Mouse (Mus musculus): Measurements from ENCODE around the gene Tenm4. TPM values are rescaled to one million over a fixed set of nuclear protein-coding genes. Genes with fewer than 3 reads are reported as not detected.

Gene Tenm4
- polyA plus RNA-seq, 1 experiment, result 31.4 TPM

GRCm38 (mm10) chr7:96788135-96788534 lies 617.1 kb downstream of the Tenm4 start:
- no peak for DNase-seq (ENCODE audit: extremely low spot score in 1 of 2, low spot score in 1 of 2)

GRCm38 (mm10) chr7:96790326-96790725 lies 619.3 kb downstream of the Tenm4 start:
- DNase-seq (ENCODE audit: extremely low spot score in 1 of 2, low spot score in 1 of 2), result peak in 1 of 2 experiments; percentile 50

GRCm38 (mm10) chr7:96792456-96793229 lies 621.6 kb downstream of the Tenm4 start:
- DNase-seq (ENCODE audit: extremely low spot score in 1 of 2, low spot score in 1 of 2), result no peak

- DNase-seq (ENCODE audit: extremely low spot score in 1 of 2, low spot score in 1 of 2), result peak; percentile 84 to 90
Observed at GRCm38 (mm10) chr7:96796033-96796741, 625.1 kb downstream of the Tenm4 start.

DNA sequence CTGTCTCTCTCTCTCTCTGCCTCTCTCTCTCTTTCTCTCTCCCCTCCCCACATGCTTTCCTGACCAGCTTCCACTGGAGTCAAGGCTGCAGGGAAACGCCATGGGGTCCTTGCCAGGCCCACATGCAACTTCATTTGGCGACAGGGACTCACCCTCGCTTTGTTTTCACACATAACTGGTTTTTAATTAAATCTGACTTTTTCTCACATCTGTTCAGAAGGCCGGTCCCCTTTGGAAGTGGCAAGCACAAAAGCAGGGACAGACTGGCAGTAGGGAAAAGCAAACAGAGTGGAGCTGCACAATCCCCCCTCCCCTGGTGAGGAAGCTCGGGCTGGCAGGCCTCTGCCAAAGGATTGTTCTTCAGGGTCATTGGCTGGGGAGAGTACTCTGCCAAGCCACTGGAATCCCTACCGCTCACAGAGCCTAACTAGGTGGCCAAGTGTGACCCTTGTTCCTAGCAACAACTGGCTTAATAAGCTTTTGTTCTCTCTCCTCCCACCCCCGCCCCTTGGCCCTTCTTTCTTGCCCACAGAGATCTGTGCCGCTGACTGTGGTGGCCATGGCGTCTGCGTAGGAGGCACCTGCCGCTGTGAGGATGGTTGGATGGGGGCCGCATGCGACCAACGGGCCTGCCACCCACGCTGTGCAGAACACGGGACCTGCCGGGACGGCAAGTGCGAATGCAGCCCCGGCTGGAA lies 625.9 kb downstream of the Tenm4 start:
- peak; percentile 35 to 59 for DNase-seq (ENCODE audit: extremely low spot score in 1 of 2, low spot score in 1 of 2)

DNA sequence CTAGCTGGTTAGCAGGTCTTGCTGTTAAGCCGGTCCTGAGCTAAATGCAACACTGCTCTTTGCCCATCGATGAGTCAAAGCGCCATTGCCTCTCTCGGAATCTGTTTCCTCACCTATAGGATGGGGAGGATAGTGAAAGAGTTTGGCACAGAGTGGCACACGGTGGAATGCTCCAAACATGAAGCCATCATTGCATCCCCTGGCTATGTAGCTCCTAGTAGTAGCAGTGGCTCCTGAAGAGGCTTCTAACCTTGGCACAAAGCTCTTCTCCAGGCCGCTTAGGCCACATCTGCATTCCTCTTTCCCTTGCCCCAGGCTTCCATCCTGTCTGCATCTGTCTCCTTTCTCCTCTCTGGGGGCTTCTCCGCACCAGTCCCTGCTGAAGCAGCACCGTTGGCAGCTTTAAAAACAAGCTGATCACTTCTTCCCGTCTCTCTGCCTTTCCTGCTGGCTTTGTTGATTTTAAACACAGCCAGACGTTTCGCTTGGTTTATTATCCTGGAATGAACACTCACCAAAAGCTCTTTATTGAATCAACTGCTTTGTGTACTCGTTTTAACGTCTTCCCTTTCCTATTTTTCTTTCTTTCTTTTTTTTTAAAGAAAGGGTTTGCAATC lies 626.8 kb downstream of the Tenm4 start:
- no peak for DNase-seq (ENCODE audit: extremely low spot score in 1 of 2, low spot score in 1 of 2)

DNA sequence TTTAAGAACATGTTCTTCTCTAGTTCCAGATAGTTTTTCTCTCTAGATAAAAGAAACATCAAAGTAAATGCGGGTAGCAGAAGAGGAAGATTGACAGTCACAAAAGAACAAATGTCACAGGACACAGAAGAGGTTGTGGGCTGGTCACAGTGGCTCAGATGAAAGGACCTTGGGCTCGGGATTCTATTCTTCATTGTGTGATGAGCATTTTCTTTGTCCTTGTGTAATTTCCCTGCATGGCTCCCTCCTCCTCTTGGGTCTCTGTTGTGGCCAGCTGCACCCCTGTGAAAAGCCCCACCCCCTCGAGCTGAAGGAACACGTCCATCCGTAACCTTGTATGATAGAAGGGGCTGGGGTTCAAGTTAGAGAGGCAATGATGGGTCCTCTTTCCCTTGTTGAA lies 628.8 kb downstream of the Tenm4 start:
- DNase-seq (ENCODE audit: extremely low spot score in 1 of 2, low spot score in 1 of 2), result no peak

- no peak for DNase-seq (ENCODE audit: extremely low spot score in 1 of 2, low spot score in 1 of 2)
Observed at GRCm38 (mm10) chr7:96801368-96801767, 630.3 kb downstream of the Tenm4 start.

DNA sequence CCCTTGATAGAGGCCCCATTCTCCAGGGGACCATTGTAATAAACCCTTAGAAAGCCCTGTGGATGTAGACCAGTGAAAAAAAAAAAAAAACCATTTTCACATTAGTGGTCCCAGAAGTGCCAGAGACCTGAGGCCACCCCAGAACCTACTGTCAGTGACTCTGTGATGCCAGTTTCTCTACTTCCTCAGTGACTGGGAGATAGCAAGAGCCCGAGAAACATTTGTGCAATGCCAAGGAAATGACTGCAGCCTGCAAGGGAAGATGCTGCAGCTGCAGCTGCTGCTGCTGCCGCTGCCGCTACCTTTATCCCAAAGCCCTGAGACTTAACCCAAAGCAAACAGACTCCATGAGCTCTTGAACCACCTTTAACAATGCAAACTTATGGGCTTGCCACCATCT lies 631.2 kb downstream of the Tenm4 start:
- no peak for DNase-seq (ENCODE audit: extremely low spot score in 1 of 2, low spot score in 1 of 2)

DNA sequence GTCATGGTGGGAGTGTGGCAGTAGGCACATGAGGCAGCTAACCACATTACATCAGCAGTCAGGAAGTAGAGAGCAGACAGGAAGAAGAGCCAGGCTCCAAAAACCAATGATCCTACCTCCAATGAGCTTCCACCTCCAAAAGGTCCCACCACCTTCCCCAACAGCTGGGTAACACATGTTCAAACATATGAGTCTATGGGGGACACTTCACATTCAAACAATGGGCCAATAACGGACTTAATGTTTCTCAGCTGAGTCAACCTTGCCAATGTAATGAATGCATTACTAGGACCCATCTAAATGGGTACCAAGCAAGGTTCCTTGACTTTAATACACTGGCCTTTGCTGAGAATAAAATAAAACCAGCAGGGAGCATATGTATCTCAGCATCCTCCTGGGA lies 635.5 kb downstream of the Tenm4 start:
- no peak for DNase-seq (ENCODE audit: extremely low spot score in 1 of 2, low spot score in 1 of 2)

- DNase-seq (ENCODE audit: extremely low spot score in 1 of 2, low spot score in 1 of 2), result no peak
Observed at GRCm38 (mm10) chr7:96807281-96808058, 636.4 kb downstream of the Tenm4 start.

- DNase-seq (ENCODE audit: extremely low spot score in 1 of 2, low spot score in 1 of 2), result no peak
Observed at GRCm38 (mm10) chr7:96808059-96808646, 637.1 kb downstream of the Tenm4 start.

- no peak for DNase-seq (ENCODE audit: extremely low spot score in 1 of 2, low spot score in 1 of 2)
Observed at GRCm38 (mm10) chr7:96811691-96812090, 640.6 kb downstream of the Tenm4 start.

DNA sequence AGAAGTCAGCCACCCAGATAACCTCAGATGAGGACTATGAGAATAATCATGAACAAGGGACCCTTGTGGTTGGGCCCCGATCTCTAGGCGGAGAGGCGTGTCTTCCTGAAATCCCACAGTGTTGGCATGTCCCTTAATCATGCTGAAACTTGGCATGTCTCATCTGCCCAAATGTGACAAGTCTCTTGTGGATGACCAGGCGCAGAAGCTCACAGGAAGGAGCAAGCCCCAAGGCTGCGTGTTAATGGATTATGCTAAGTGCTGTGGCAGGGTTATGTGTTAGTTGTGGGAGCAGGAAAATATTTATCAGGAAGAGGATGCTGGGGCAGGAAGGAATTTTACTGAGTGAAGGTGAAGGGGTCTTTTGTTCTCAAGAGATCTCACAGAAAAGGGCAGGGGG lies 642.0 kb downstream of the Tenm4 start:
- DNase-seq (ENCODE audit: extremely low spot score in 1 of 2, low spot score in 1 of 2), result no peak

DNA sequence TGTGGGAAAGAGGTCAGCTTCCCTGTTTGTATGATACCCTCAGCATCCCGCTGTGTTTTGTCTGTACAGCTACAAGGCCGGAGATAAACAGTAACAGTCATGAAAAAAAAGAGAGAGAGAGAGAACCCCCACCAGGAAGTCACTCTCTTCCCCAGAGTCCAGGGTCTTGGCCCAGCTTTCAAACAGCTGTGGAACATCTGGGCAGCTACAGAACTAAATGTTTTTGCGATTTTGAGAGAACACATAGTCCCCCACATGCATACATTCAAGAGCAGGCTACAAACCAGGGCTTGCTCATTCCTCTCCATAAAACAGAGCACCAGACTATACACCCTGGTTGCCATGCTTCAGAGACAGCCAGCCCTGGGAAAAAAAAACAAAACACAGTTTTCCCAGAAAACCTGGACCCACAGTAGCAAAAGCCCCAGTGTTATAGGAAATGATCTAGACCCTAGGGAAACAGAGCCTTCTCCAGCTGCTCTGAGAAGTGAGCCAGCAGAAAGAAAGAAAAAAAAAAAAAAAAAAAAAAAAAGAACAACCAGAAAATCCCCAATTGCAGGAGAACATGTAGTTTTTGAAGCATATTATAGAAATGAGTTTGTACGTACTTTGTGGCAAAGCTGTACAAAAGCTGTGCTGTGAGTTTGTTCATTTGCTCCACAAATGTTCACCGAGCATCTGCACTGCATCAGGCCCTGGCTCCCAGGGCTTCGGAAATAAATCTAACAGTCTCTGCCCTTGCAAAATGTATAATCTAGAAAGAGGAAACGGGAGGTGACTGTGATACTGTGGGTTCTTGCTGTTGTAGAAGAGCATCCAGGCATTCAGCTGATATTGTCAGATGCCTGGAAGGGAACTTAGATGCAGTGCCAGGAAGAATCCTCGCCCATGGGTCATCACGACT lies 642.7 kb downstream of the Tenm4 start:
- DNase-seq (ENCODE audit: extremely low spot score in 1 of 2, low spot score in 1 of 2), result no peak

DNA sequence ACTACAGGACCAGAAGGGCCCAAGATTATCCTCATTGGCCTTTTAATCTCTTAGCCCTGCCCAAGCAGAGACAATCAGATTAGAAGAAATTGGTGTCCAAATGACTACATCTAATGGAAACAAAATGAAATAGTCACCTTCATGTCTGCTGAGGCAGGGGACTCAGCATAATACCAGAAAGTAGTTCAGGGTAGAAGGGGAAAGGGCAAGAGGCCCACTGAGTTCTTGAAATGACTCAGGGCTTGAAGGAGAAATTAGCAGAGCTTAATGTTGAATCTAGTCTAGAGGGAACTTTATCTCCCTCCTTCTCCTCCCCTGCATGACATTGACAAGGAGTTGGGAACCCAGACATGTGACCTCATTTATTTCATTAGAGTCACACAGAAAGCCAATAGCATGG lies 643.5 kb downstream of the Tenm4 start:
- no peak for DNase-seq (ENCODE audit: extremely low spot score in 1 of 2, low spot score in 1 of 2)

DNA sequence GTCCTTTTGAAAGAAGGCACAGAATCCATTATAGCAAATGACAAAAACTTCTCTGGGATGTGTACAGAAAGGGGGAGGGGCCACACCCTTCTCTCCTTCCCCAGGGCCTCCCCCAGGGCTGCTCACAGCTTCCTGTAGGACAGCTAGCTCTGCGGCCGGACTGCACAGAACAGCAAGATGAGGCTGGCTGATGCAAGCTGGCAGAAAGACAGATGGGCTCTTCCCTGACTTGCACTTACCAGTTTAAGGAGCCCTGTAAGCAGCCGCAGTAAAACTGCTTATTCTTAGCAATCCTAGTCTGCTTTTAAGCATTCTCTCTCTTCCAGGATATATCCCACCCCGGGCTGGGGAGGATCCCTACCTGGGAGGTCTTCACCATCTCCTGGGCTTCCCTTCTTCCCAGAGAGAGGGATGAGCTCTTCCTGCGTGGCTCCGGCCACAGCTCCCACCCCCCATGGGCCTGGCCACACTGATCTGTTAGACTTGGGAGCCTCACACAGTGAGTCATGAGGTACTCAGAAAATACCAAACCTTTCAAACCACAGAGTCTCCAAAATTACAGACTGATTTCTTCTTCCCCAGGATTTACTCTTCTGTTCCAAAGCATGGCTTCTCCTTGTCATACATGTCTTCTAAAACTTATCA lies 646.1 kb downstream of the Tenm4 start:
- DNase-seq (ENCODE audit: extremely low spot score in 1 of 2, low spot score in 1 of 2), result peak in 1 of 2 experiments; percentile 35

- no peak for DNase-seq (ENCODE audit: extremely low spot score in 1 of 2, low spot score in 1 of 2)
Observed at GRCm38 (mm10) chr7:96818236-96818916, 647.3 kb downstream of the Tenm4 start.
